Mouse (Mus musculus): ENCODE measurements at regions not wholly inside any gene's neighbourhood (a gene's known extent, or its start where the extent isn't known, plus 50 kb on each side); places are given as distances from the start of the nearest gene placed in this dataset.
A peak's percentile ranks its signal among the peaks of the same experiment; 100 is the strongest.

DNA sequence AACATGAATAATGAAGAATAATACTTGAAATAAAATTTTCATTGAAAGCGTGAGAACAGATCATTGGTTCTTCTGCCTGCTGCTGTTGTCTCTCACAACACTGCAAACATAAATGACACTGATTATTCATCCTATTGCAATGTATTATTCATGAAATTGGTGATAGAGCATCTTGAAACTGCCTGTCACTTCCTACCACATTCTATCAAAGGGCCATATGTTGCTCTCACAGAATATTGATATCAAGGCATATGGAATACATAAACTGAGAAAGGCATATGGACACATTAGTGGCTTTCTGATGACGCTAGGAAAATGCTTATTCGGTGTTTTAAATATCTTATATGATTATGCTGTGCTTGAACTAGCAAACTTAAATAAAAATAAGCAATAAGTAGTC, 371.6 kb downstream of the Cdh19 start:
- no peak for DNase-seq

DNA sequence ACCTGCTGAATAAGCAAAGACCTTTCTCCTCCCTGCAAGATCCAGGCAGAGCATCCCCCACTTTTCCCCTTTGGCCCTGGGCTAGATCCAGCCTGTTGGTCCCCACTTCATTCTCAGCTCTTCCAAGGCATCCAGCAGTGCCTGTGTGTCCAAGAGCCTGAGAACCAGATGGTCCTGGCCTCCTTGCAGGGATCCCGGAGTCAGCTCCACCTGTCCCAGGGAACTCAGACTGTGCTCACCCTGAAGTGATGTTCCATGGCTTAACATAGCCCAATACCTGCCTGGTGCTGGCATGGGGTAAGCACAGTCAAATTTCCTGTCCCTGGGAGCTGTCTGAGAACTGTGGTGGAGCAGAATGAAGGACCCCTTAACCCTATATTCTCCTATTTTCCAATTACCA, 396.1 kb downstream of the Cdh19 start:
- DNase-seq = peak; percentile 14 to 16

Measured in cerebellum, adult 18-20 months (tissue).